In the genomic region with DNA sequence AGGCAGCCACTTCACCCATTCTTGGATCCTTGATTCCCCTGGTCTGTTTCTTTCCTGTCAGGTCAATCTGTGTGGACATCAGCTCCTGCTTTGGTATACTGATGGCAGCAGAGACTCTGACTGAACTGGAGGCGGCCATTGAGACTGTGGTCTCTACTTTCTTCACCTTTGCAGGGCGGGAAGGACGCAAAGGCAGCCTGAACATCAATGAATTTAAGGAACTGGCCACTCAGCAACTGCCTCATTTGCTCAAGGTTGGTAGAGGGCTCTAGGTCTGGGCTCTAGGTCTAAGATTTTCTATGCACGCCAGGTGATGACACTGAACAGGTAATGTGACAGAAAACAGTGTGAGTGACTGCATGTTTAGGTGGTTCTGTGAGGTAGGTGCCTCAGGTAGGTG, we compare ENCODE assay signal across 16 mouse cellular contexts. TPM values are rescaled to one million over a fixed set of nuclear protein-coding genes. Genes with fewer than 3 reads are reported as not detected.
DNase-seq lines count a peak whose midpoint lies in the region; ATAC-seq and TF ChIP-seq lines count a peak whose summit lies in the region.
"Had no signal": no experiment of that assay in that cellular context is flagged by ENCODE, and none has a peak within 500 bp of the region (broad histone marks: within the 10 kb centered on the region; RNA-seq: fewer than 3 reads in every experiment).

No protein-coding gene starts in this region.

- H3K4me2 ChIP-seq in heart, embryonic 16.5 days (ENCODE audit: low read depth, low read length), result peak overlapping the region; percentile 89
- peak overlapping the region; percentile 93 for H3K4me2 ChIP-seq in lung, embryonic 15.5 days
- peak overlapping the region; percentile 87; the same call in 1 of the 2 replicates for H3K4me2 ChIP-seq in intestine, embryonic 15.5 days (replicated peaks)
- peak overlapping the region; percentile 75; the same call in 1 of the 2 replicates for H3K4me2 ChIP-seq in stomach, embryonic 14.5 days (replicated peaks; ENCODE audit: low read depth, low read length)
- H3K4me2 ChIP-seq in hindbrain, postnatal 0 days (ENCODE audit: low read depth, low read length), result no peak overlapping the region

- H3K4me3 ChIP-seq in heart, embryonic 16.5 days (ENCODE audit: low read length), result peak overlapping the region; percentile 64; the same call in 1 of the 2 replicates
- no peak overlapping the region for H3K4me3 ChIP-seq in lung, embryonic 15.5 days
- H3K4me3 ChIP-seq in intestine, embryonic 15.5 days (replicated peaks), result no peak overlapping the region
- H3K4me3 ChIP-seq in stomach, embryonic 14.5 days (ENCODE audit: low read depth, low read length), result no peak overlapping the region
- H3K4me3 ChIP-seq in hindbrain, postnatal 0 days (ENCODE audit: low read length), result no peak overlapping the region
- H3K4me3 ChIP-seq: neural tube, embryonic 12.5 days had no signal

- no peak for ATAC-seq in heart, embryonic 16.5 days (replicated peaks; ENCODE audit: extremely low read depth, insufficient read depth, low FRiP score)
- ATAC-seq in lung, embryonic 15.5 days (ENCODE audit: borderline replicate concordance, extremely low read depth, low FRiP score, low TSS enrichment), result no peak
- no peak for ATAC-seq in intestine, embryonic 15.5 days
- ATAC-seq in stomach, embryonic 14.5 days (ENCODE audit: insufficient number of reproducible peaks, insufficient read depth, low FRiP score, low read depth), result no peak
- ATAC-seq in hindbrain, postnatal 0 days, result no peak
- ATAC-seq: forebrain, embryonic 14.5 days had no signal

- peaks cover 5% of the 10 kb centered on the region for H3K36me3 ChIP-seq in heart, embryonic 16.5 days (ENCODE audit: control insufficient read depth, insufficient read depth)
- H3K36me3 ChIP-seq in lung, embryonic 15.5 days, result no peaks in the 10 kb centered on the region
- H3K36me3 ChIP-seq in intestine, embryonic 15.5 days, result no peaks in the 10 kb centered on the region
- no peaks in the 10 kb centered on the region for H3K36me3 ChIP-seq in stomach, embryonic 14.5 days (ENCODE audit: control insufficient read depth, insufficient read depth, low read length)
- H3K36me3 ChIP-seq in hindbrain, postnatal 0 days (ENCODE audit: insufficient read depth, low read length), result no peaks in the 10 kb centered on the region
- H3K36me3 ChIP-seq: embryonic facial prominence, embryonic 13.5 days; hindbrain, embryonic 12.5 days; neural tube, embryonic 12.5 days had no signal

- peaks cover 20% of the 10 kb centered on the region for H3K4me1 ChIP-seq in heart, embryonic 16.5 days (ENCODE audit: control insufficient read depth, insufficient read depth, low read length)
- H3K4me1 ChIP-seq in lung, embryonic 15.5 days, result peaks cover 19% of the 10 kb centered on the region
- peaks cover 19% of the 10 kb centered on the region for H3K4me1 ChIP-seq in intestine, embryonic 15.5 days (replicated peaks)
- peaks cover 6% of the 10 kb centered on the region for H3K4me1 ChIP-seq in stomach, embryonic 14.5 days (ENCODE audit: control insufficient read depth, insufficient read depth, low read length)
- H3K4me1 ChIP-seq in hindbrain, postnatal 0 days (ENCODE audit: insufficient read depth, low read length), result peaks cover 7% of the 10 kb centered on the region; the same call in 1 of the 2 replicates

- 87% methylated on average over 4 of the region's 4 CpGs for WGBS in heart, embryonic 16.5 days
- WGBS in lung, embryonic 15.5 days, result 87% methylated on average over 4 of the region's 4 CpGs
- WGBS in intestine, embryonic 15.5 days, result 90% methylated on average over 4 of the region's 4 CpGs
- 89% methylated on average over 4 of the region's 4 CpGs for WGBS in stomach, embryonic 14.5 days
- WGBS in hindbrain, postnatal 0 days, result 85% methylated on average over 4 of the region's 4 CpGs

- DNase-seq in heart, postnatal 14 days, result no peak
- DNase-seq in lung, postnatal 10 days, result no peak
- no peak for DNase-seq in hindbrain, postnatal 0 days (ENCODE audit: low spot score)
- no peak for DNase-seq in Muller cell, postnatal 12 days (ENCODE audit: inconsistent ontology term)
- DNase-seq: adrenal gland, adult 8-10 months; cerebellum, postnatal 25 days; midbrain, embryonic 14.5 days; retina, postnatal 1 day had no signal

- no peak for TF ChIP-seq CTCF in hindbrain, postnatal 0 days (IDR thresholded peaks at IDR 0.05; ENCODE audit: low read depth)

- no peak overlapping the region; the same call in 1 of the 2 replicates for H3K9ac ChIP-seq in heart, embryonic 16.5 days (ENCODE audit: low read length)
- no peak overlapping the region for H3K9ac ChIP-seq in lung, embryonic 15.5 days
- H3K9ac ChIP-seq in intestine, embryonic 15.5 days, result no peak overlapping the region
- H3K9ac ChIP-seq in stomach, embryonic 14.5 days (replicated peaks; ENCODE audit: low read depth, low read length), result no peak overlapping the region
- no peak overlapping the region for H3K9ac ChIP-seq in hindbrain, postnatal 0 days (replicated peaks; ENCODE audit: low read length)
- H3K9ac ChIP-seq: neural tube, embryonic 12.5 days had no signal

- intact Hi-C loops in heart, postnatal 14 days (cut with DNase I), result no loop called here

- H3K27me3 ChIP-seq in heart, embryonic 16.5 days (ENCODE audit: control insufficient read depth, insufficient read depth, low read length), result no peaks in the 10 kb centered on the region
- no peaks in the 10 kb centered on the region for H3K27me3 ChIP-seq in lung, embryonic 15.5 days
- no peaks in the 10 kb centered on the region for H3K27me3 ChIP-seq in intestine, embryonic 15.5 days (replicated peaks)
- H3K27me3 ChIP-seq in stomach, embryonic 14.5 days (ENCODE audit: control insufficient read depth, insufficient read depth, low read length), result no peaks in the 10 kb centered on the region
- H3K27me3 ChIP-seq in hindbrain, postnatal 0 days (ENCODE audit: insufficient read depth, low read length), result peaks cover 4% of the 10 kb centered on the region

- no peak overlapping the region for H3K27ac ChIP-seq in heart, embryonic 16.5 days (ENCODE audit: low read length)
- H3K27ac ChIP-seq in lung, embryonic 15.5 days, result no peak overlapping the region
- no peak overlapping the region for H3K27ac ChIP-seq in intestine, embryonic 15.5 days
- no peak overlapping the region for H3K27ac ChIP-seq in stomach, embryonic 14.5 days (ENCODE audit: low read length)
- H3K27ac ChIP-seq in hindbrain, postnatal 0 days, result no peak overlapping the region
- H3K27ac ChIP-seq: embryonic facial prominence, embryonic 13.5 days; hindbrain, embryonic 12.5 days; neural tube, embryonic 12.5 days had no signal

- H3K9me3 ChIP-seq in heart, embryonic 16.5 days (replicated peaks; ENCODE audit: control insufficient read depth, low read length), result no peaks in the 10 kb centered on the region
- H3K9me3 ChIP-seq in lung, embryonic 15.5 days, result no peaks in the 10 kb centered on the region
- H3K9me3 ChIP-seq in intestine, embryonic 15.5 days, result no peaks in the 10 kb centered on the region
- no peaks in the 10 kb centered on the region for H3K9me3 ChIP-seq in stomach, embryonic 14.5 days (ENCODE audit: control insufficient read depth, low read depth, low read length)
- no peaks in the 10 kb centered on the region for H3K9me3 ChIP-seq in hindbrain, postnatal 0 days (ENCODE audit: low read length)
- H3K9me3 ChIP-seq: embryonic facial prominence, embryonic 13.5 days; hindbrain, embryonic 12.5 days; neural tube, embryonic 12.5 days had no signal

RNA-seq across cellular contexts. Expression of gene S100a13, which starts 1.6 kb away (rescaled TPM):
- polyA plus RNA-seq in heart, embryonic 16.5 days (2015; fragmentation: Nextera tagmentation; extraction: Ambion mirVana), result 84.4 and 88.6 TPM in 2 replicates
- 10 to 100 TPM; 29.1 to 29.8 TPM for total RNA-seq in heart, postnatal 14 days (2021)
- 43.9 and 44.6 TPM in 2 replicates for polyA plus RNA-seq in lung, embryonic 15.5 days (2015; fragmentation: Nextera tagmentation; extraction: Ambion mirVana)
- polyA plus RNA-seq in intestine, embryonic 15.5 days (2015; fragmentation: Nextera tagmentation; extraction: Ambion mirVana), result 35.6 and 36.3 TPM in 2 replicates
- 31.2 and 33.5 TPM in 2 replicates for polyA plus RNA-seq in stomach, embryonic 14.5 days (2014; fragmentation: Nextera tagmentation; extraction: Ambion mirVana)
- 5.2 and 10.9 TPM in 2 replicates for total RNA-seq in hindbrain, postnatal 0 days (2014; rRNA removed)
- polyA plus RNA-seq in hindbrain, postnatal 0 days (2015; fragmentation: Nextera tagmentation; extraction: Ambion mirVana), result 37.9 and 41.4 TPM in 2 replicates

RNA-seq across cellular contexts. Expression of gene S100a1, which starts 1.6 kb away (rescaled TPM):
- 348 and 352 TPM in 2 replicates for polyA plus RNA-seq in heart, embryonic 16.5 days (2015; fragmentation: Nextera tagmentation; extraction: Ambion mirVana)
- 100 to 1,000 TPM; 516 to 570 TPM for total RNA-seq in heart, postnatal 14 days (2021)
- 42.8 and 45.3 TPM in 2 replicates for polyA plus RNA-seq in lung, embryonic 15.5 days (2015; fragmentation: Nextera tagmentation; extraction: Ambion mirVana)
- polyA plus RNA-seq in intestine, embryonic 15.5 days (2015; fragmentation: Nextera tagmentation; extraction: Ambion mirVana), result 82.3 and 109 TPM in 2 replicates
- polyA plus RNA-seq in stomach, embryonic 14.5 days (2014; fragmentation: Nextera tagmentation; extraction: Ambion mirVana), result 46.8 and 48.5 TPM in 2 replicates
- total RNA-seq in hindbrain, postnatal 0 days (2014; rRNA removed), result 27.7 and 28.1 TPM in 2 replicates
- polyA plus RNA-seq in hindbrain, postnatal 0 days (2015; fragmentation: Nextera tagmentation; extraction: Ambion mirVana), result 88.9 and 93.6 TPM in 2 replicates

RNA-seq across cellular contexts. Expression of gene Chtop, which starts 6.5 kb away (rescaled TPM):
- 95.6 and 98.2 TPM in 2 replicates for polyA plus RNA-seq in heart, embryonic 16.5 days (2015; fragmentation: Nextera tagmentation; extraction: Ambion mirVana)
- total RNA-seq in heart, postnatal 14 days (2021), result 100 to 1,000 TPM; 101 to 123 TPM
- polyA plus RNA-seq in lung, embryonic 15.5 days (2015; fragmentation: Nextera tagmentation; extraction: Ambion mirVana), result 154 TPM in 2 replicates
- 117 and 125 TPM in 2 replicates for polyA plus RNA-seq in intestine, embryonic 15.5 days (2015; fragmentation: Nextera tagmentation; extraction: Ambion mirVana)
- polyA plus RNA-seq in stomach, embryonic 14.5 days (2014; fragmentation: Nextera tagmentation; extraction: Ambion mirVana), result 97.4 and 98.2 TPM in 2 replicates
- total RNA-seq in hindbrain, postnatal 0 days (2014; rRNA removed), result 210 and 220 TPM in 2 replicates
- polyA plus RNA-seq in hindbrain, postnatal 0 days (2015; fragmentation: Nextera tagmentation; extraction: Ambion mirVana), result 162 and 165 TPM in 2 replicates

RNA-seq across cellular contexts. Expression of gene S100a14, which starts 10.9 kb away (rescaled TPM):
- polyA plus RNA-seq in heart, embryonic 16.5 days (2015; fragmentation: Nextera tagmentation; extraction: Ambion mirVana), result 5.7 and 7.3 TPM in 2 replicates
- 1 to 10 TPM in 1 of 2 experiments, under 1 TPM in 1; 0.74 to 1.7 TPM for total RNA-seq in heart, postnatal 14 days (2021)
- polyA plus RNA-seq in lung, embryonic 15.5 days (2015; fragmentation: Nextera tagmentation; extraction: Ambion mirVana), result 7.9 and 12.6 TPM in 2 replicates
- polyA plus RNA-seq in intestine, embryonic 15.5 days (2015; fragmentation: Nextera tagmentation; extraction: Ambion mirVana), result 6.3 and 8.5 TPM in 2 replicates
- 14.0 and 17.0 TPM in 2 replicates for polyA plus RNA-seq in stomach, embryonic 14.5 days (2014; fragmentation: Nextera tagmentation; extraction: Ambion mirVana)
- not detected in 2 replicates for total RNA-seq in hindbrain, postnatal 0 days (2014; rRNA removed)
- polyA plus RNA-seq in hindbrain, postnatal 0 days (2015; fragmentation: Nextera tagmentation; extraction: Ambion mirVana), result 0.29 TPM in 1 of 2 replicates, not detected in the other
- polyA plus RNA-seq: forebrain, embryonic 14.5 days; midbrain, embryonic 14.5 days; neural tube, embryonic 12.5 days had no signal

RNA-seq across cellular contexts. Expression of gene S100a16, which starts 21.3 kb away (rescaled TPM):
- polyA plus RNA-seq in heart, embryonic 16.5 days (2015; fragmentation: Nextera tagmentation; extraction: Ambion mirVana), result 96.5 and 110 TPM in 2 replicates
- total RNA-seq in heart, postnatal 14 days (2021), result 10 to 100 TPM; 77.3 to 86.0 TPM
- 217 and 233 TPM in 2 replicates for polyA plus RNA-seq in lung, embryonic 15.5 days (2015; fragmentation: Nextera tagmentation; extraction: Ambion mirVana)
- polyA plus RNA-seq in intestine, embryonic 15.5 days (2015; fragmentation: Nextera tagmentation; extraction: Ambion mirVana), result 109 and 122 TPM in 2 replicates
- 244 and 247 TPM in 2 replicates for polyA plus RNA-seq in stomach, embryonic 14.5 days (2014; fragmentation: Nextera tagmentation; extraction: Ambion mirVana)
- 87.0 and 90.9 TPM in 2 replicates for total RNA-seq in hindbrain, postnatal 0 days (2014; rRNA removed)
- 103 and 115 TPM in 2 replicates for polyA plus RNA-seq in hindbrain, postnatal 0 days (2015; fragmentation: Nextera tagmentation; extraction: Ambion mirVana)
